Comparison of ENCODE assay signal across 8 mouse cellular contexts in genomic region chr13:88822332-88822895, GRCm38 (mm10). TPM values are rescaled to one million over a fixed set of nuclear protein-coding genes. Genes with fewer than 3 reads are reported as not detected.
DNase-seq lines count a peak whose midpoint lies in the region; ATAC-seq lines count a peak whose summit lies in the region.

No protein-coding gene starts in this region.

- peak; percentile 15 for ATAC-seq in frontal cortex, adult (ENCODE audit: low TSS enrichment)
- ATAC-seq in liver, embryonic 12.5 days: no peak
- no peak for ATAC-seq in stomach, embryonic 14.5 days (ENCODE audit: insufficient number of reproducible peaks, insufficient read depth, low FRiP score, low read depth)

- no peaks in the 10 kb centered on the region for H3K9me3 ChIP-seq in liver, embryonic 12.5 days (replicated peaks)
- no peaks in the 10 kb centered on the region for H3K9me3 ChIP-seq in stomach, embryonic 14.5 days (ENCODE audit: control insufficient read depth, low read depth, low read length)

- H3K9ac ChIP-seq in liver, embryonic 12.5 days: no peak overlapping the region
- no peak overlapping the region for H3K9ac ChIP-seq in stomach, embryonic 14.5 days (replicated peaks; ENCODE audit: low read depth, low read length)

- H3K4me1 ChIP-seq in liver, embryonic 12.5 days: no peaks in the 10 kb centered on the region
- H3K4me1 ChIP-seq in stomach, embryonic 14.5 days (ENCODE audit: control insufficient read depth, insufficient read depth, low read length): no peaks in the 10 kb centered on the region

- H3K27ac ChIP-seq in liver, embryonic 12.5 days: no peak overlapping the region
- H3K27ac ChIP-seq in stomach, embryonic 14.5 days (ENCODE audit: low read length): no peak overlapping the region

- H3K4me2 ChIP-seq in liver, embryonic 12.5 days: peak overlapping the region; percentile 67
- peak overlapping the region; percentile 96 for H3K4me2 ChIP-seq in stomach, embryonic 14.5 days (replicated peaks; ENCODE audit: low read depth, low read length)

- H3K4me3 ChIP-seq in liver, embryonic 12.5 days: peak overlapping the region; percentile 51; the same call in 1 of the 2 replicates
- peak overlapping the region; percentile 59 for H3K4me3 ChIP-seq in stomach, embryonic 14.5 days (ENCODE audit: low read depth, low read length)

- no peaks in the 10 kb centered on the region for H3K36me3 ChIP-seq in liver, embryonic 12.5 days
- H3K36me3 ChIP-seq in stomach, embryonic 14.5 days (ENCODE audit: control insufficient read depth, insufficient read depth, low read length): no peaks in the 10 kb centered on the region

- peaks cover 40% of the 10 kb centered on the region for H3K27me3 ChIP-seq in liver, embryonic 12.5 days (replicated peaks)
- H3K27me3 ChIP-seq in stomach, embryonic 14.5 days (ENCODE audit: control insufficient read depth, insufficient read depth, low read length): no peaks in the 10 kb centered on the region

- no peak for DNase-seq in frontal cortex, postnatal 25 days (ENCODE audit: low spot score in 2 of 2)
- peak; percentile 13 for DNase-seq in right cerebral cortex, adult 18-20 months
- no peak for DNase-seq in right cerebral cortex, postnatal 14 days
- no peak for DNase-seq in urinary bladder, postnatal 25 days (ENCODE audit: low spot score)
- no peak for DNase-seq in lung, postnatal 4 days

- whole genome bisulfite sequencing in liver, embryonic 12.5 days (ENCODE audit: insufficient replicate concordance): 8% methylated on average over 10 of the region's 10 CpGs
- 9% methylated on average over 10 of the region's 10 CpGs for WGBS in stomach, embryonic 14.5 days

RNA-seq across cellular contexts. Expression of gene Edil3, which starts 1.1 kb away (rescaled TPM):
- 0.56 and 0.62 TPM in 2 replicates for polyA plus RNA-seq in liver, embryonic 12.5 days (2016; fragmentation: Nextera tagmentation; extraction: Ambion mirVana)
- polyA plus RNA-seq in stomach, embryonic 14.5 days (2014; fragmentation: Nextera tagmentation; extraction: Ambion mirVana): 15.2 and 18.2 TPM in 2 replicates
